Mouse (Mus musculus): ENCODE results near the gene Rbm24.

Rbm24 gene

GRCm38 (mm10) chr13:46444021-46444420, 25.8 kb downstream of the Rbm24 start:
- DNase-seq, result no peak

- no peak for DNase-seq
Measured at GRCm38 (mm10) chr13:46446062-46446461, 27.8 kb downstream of the Rbm24 start.

DNA sequence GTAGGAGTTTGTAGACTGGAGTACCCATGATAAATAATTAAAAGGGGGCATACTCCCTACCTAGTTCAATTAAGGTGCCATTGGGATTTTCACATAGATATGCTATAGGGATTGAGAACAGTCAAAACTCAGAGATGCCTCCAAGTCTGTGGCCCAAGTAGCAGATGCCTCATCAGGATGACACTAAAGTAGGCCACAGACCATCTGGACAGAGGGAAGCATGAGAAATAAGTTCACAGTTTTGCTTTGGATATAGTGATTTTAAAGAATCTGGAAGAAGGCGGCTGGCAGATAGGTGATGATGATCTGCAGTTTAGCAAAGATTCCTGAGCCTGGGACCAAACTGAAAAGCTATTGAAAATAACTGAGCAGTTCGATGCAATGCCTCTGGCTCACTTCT, 30.0 kb downstream of the Rbm24 start:
- no peak for DNase-seq

DNA sequence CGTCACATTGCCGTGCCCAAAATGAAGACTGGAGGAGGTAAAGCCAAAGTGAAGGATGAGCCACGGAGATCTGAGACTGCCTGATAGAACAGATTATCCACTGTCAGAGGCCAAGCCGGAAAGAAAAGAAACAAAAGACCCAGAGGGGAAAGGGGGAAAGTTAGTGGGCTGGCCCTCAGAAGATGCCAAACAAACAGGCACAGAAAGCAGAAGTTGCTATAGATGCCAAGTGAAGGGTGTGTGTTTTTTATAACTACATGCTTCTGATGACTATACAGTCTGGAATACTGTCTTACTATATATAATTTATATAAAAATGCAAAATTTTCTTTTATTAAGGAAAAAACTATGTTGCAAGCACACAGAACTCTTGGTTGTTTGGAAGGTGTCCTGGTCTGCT, 31.7 kb downstream of the Rbm24 start:
- no peak for DNase-seq

DNA sequence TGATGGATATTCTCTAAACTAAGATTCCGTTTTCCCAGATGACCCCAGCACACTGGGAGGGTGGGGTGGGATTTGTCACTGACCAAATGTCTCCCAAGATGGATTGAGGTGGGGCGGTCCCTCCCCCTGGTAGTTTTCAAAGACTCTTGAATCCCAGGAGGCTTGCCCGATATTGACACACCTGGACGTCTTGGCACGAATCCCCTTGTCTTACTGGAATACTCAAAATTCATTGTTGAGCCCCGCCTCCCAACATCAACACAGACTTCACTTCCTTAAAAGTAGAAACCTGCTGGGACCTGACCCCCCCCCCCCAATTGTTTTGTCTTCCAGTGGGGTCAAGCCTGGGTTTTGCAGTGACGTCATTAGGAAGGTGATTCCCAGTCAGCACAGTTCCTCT, 32.4 kb downstream of the Rbm24 start:
- no peak for DNase-seq

- no peak for DNase-seq
Measured at GRCm38 (mm10) chr13:46451548-46451947, 33.3 kb downstream of the Rbm24 start.

DNA sequence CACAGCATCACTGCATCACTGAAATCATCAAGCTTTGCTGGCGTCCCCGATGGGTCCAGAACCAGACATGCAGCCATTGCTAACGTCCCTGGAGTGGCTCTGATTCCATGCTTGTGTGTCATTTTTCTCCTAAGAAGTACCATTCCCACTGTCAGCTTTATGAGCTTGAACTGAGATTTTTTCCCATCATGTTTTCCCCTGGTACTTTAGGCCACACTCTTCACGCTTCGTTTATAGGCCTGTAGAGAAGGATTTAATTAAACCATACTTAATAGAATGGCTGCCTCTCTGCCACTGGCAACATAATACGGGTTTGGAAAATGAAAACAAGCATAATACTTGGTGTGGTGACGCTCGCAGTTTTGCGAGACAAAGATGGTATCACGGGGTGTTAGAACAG, 41.3 kb downstream of the Rbm24 start:
- no peak for DNase-seq

GRCm38 (mm10) chr13:46462280-46462679, 44.0 kb downstream of the Rbm24 start:
- no peak for DNase-seq

- no peak for DNase-seq
Measured at GRCm38 (mm10) chr13:46463764-46464163, 45.5 kb downstream of the Rbm24 start.

DNA sequence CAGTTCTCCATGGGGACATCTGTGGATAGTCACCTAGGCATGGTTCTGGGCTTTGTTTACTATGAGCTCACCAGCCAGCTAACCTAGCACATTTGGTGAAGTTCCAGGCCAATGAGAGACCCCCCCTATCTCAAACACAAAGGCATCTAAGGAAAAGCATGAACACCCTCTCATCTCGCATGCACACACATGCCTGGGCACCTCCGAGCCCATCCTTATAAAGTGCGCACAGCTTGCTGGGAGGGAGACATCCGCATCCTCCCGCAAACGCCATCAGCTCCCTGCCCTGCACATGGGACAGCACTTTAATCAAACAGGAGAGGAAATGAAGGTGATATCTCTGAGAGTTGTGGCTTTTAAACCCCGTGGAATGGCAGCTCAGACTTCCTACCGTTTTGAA, 50.0 kb downstream of the Rbm24 start:
- no peak for DNase-seq

DNA sequence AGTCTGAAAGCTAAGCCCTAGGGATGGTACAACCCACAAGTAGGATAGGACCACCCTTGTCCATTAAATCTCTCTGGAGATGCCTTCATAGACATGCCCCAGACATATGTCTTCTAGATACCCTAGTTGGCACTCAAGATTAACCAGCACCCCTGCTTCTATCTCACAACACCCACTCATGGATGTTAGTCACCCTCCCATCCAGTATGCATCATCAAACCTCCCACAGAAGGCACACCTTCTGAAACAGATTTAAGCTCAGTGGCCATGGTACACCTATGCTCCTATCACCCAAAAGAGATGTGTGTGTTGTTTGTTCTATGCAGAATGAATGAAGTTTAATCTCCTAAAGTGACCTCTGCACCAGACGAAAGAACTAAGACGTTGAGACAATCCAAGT, 51.3 kb downstream of the Rbm24 start:
- no peak for DNase-seq

Data from right cerebral cortex, postnatal 14 days (tissue).